Mouse (Mus musculus): ENCODE measurements around the gene Rad51b. TPM values are rescaled to one million over a fixed set of nuclear protein-coding genes. Genes with fewer than 3 reads are reported as not detected.
"Not testable (repeated sequence)": the region's sequence is repeated elsewhere in the genome, so short reads cannot be mapped to it uniquely, and the experiment has no call there.

The Rad51b gene
- polyA plus RNA-seq, 1 experiment from 2014 or later, result 4.3 TPM

GRCm38 (mm10) chr12:79297884-79298636 lies 978 bp downstream of the Rad51b start:
- peak overlapping the region; percentile 79 for H3K4me3 ChIP-seq (replicated peaks)
- H3K27ac ChIP-seq (replicated peaks), result peak overlapping the region; percentile 83
- ATAC-seq (ENCODE audit: insufficient read depth), result no peak
- 5% methylated on average over 15 of the region's 15 CpGs for WGBS (ENCODE audit: insufficient replicate concordance)
- no peaks in the 10 kb centered on the region for H3K9me3 ChIP-seq (replicated peaks)
- peak overlapping the region; percentile 73 for H3K9ac ChIP-seq
- peak overlapping the region; percentile 88 for H3K4me2 ChIP-seq
- no peaks in the 10 kb centered on the region for H3K27me3 ChIP-seq
- H3K36me3 ChIP-seq (replicated peaks), result peaks cover 6% of the 10 kb centered on the region; the same call in 1 of the 2 replicates
- peaks cover 33% of the 10 kb centered on the region for H3K4me1 ChIP-seq (replicated peaks)

GRCm38 (mm10) chr12:79301802-79302201 lies 4.7 kb downstream of the Rad51b start:
- 73% methylated on average over 9 of the region's 9 CpGs for WGBS (ENCODE audit: insufficient replicate concordance)
- Histone ChIP-seq H3K36me3 (replicated peaks) (peaks cover 6% of the 10 kb centered on the region; the same call in 1 of the 2 replicates), H3K4me2 (no peak overlapping the region), H3K4me1 (replicated peaks) (peaks cover 10% of the 10 kb centered on the region), H3K9ac (no peak overlapping the region), H3K27ac (replicated peaks) (no peak overlapping the region), H3K9me3 (replicated peaks) (no peaks in the 10 kb centered on the region), H3K4me3 (replicated peaks) (no peak overlapping the region), H3K27me3 (no peaks in the 10 kb centered on the region)
- no peak for ATAC-seq (ENCODE audit: insufficient read depth)

- Histone ChIP-seq H3K4me2 (no peak overlapping the region), H3K4me3 (replicated peaks) (no peak overlapping the region), H3K27me3 (no peaks in the 10 kb centered on the region), H3K9ac (no peak overlapping the region), H3K36me3 (replicated peaks) (peaks cover 6% of the 10 kb centered on the region; the same call in 1 of the 2 replicates), H3K4me1 (replicated peaks) (no peaks in the 10 kb centered on the region), H3K27ac (replicated peaks) (no peak overlapping the region), H3K9me3 (replicated peaks) (no peaks in the 10 kb centered on the region)
- no peak for ATAC-seq (ENCODE audit: insufficient read depth)
- WGBS (ENCODE audit: insufficient replicate concordance), result 56% methylated on average over 1 of the region's 1 CpGs
These were observed 8.0 kb downstream of the Rad51b start for GRCm38 (mm10) chr12:79305131-79305530.

GRCm38 (mm10) chr12:79306013-79306412 lies 8.9 kb downstream of the Rad51b start:
- H3K9me3 ChIP-seq (replicated peaks), result no peaks in the 10 kb centered on the region
- H3K9ac ChIP-seq, result no peak overlapping the region
- no peaks in the 10 kb centered on the region for H3K27me3 ChIP-seq
- no peak overlapping the region for H3K4me2 ChIP-seq
- no peak overlapping the region for H3K27ac ChIP-seq (replicated peaks)
- 75% methylated on average over 4 of the region's 4 CpGs for WGBS (ENCODE audit: insufficient replicate concordance)
- no peak for ATAC-seq (ENCODE audit: insufficient read depth)
- no peaks in the 10 kb centered on the region for H3K4me1 ChIP-seq (replicated peaks)
- peaks cover 6% of the 10 kb centered on the region; the same call in 1 of the 2 replicates for H3K36me3 ChIP-seq (replicated peaks)
- no peak overlapping the region for H3K4me3 ChIP-seq (replicated peaks)

- Histone ChIP-seq H3K9me3 (replicated peaks) (no peaks in the 10 kb centered on the region), H3K4me1 (replicated peaks) (0 out of 2 replicates have a peak, but pooled peaks cover 3% of the 10 kb centered on the region), H3K36me3 (replicated peaks) (peaks cover 4% of the 10 kb centered on the region; the same call in 1 of the 2 replicates), H3K27ac (replicated peaks) (no peak overlapping the region), H3K4me3 (replicated peaks) (no peak overlapping the region), H3K27me3 (no peaks in the 10 kb centered on the region), H3K9ac (no peak overlapping the region), H3K4me2 (no peak overlapping the region)
- WGBS (ENCODE audit: insufficient replicate concordance), result 71% methylated on average over 4 of the region's 4 CpGs
- no peak; the same call in 1 of the 2 replicates for ATAC-seq (ENCODE audit: insufficient read depth)
These were observed 16.6 kb downstream of the Rad51b start for GRCm38 (mm10) chr12:79313721-79314120.

GRCm38 (mm10) chr12:79317339-79317738 lies 20.3 kb downstream of the Rad51b start:
- 80% methylated on average over 5 of the region's 5 CpGs for WGBS (ENCODE audit: insufficient replicate concordance)
- no peak overlapping the region for H3K9ac ChIP-seq

GRCm38 (mm10) chr12:79320895-79321294 lies 23.8 kb downstream of the Rad51b start:
- Histone ChIP-seq H3K4me1 (replicated peaks) (0 out of 2 replicates have a peak, but pooled peaks cover 3% of the 10 kb centered on the region), H3K9ac (no peak overlapping the region), H3K27me3 (no peaks in the 10 kb centered on the region), H3K36me3 (replicated peaks) (no peaks in the 10 kb centered on the region), H3K4me2 (no peak overlapping the region), H3K9me3 (replicated peaks) (no peaks in the 10 kb centered on the region), H3K4me3 (replicated peaks) (no peak overlapping the region), H3K27ac (replicated peaks) (no peak overlapping the region)
- no peak for ATAC-seq (ENCODE audit: insufficient read depth)
- WGBS (ENCODE audit: insufficient replicate concordance), result 41% methylated on average over 5 of the region's 5 CpGs

More at GRCm38 (mm10) chr12:79317339-79317738, 20.3 kb downstream of the Rad51b start:
- H3K4me2 ChIP-seq, result no peak overlapping the region
- no peak overlapping the region for H3K4me3 ChIP-seq (replicated peaks)
- H3K36me3 ChIP-seq (replicated peaks), result peaks cover 4% of the 10 kb centered on the region; the same call in 1 of the 2 replicates
- H3K27ac ChIP-seq (replicated peaks), result no peak overlapping the region
- H3K27me3 ChIP-seq, result no peaks in the 10 kb centered on the region
- ATAC-seq (ENCODE audit: insufficient read depth), result no peak
- no peaks in the 10 kb centered on the region for H3K9me3 ChIP-seq (replicated peaks)
- H3K4me1 ChIP-seq (replicated peaks), result 0 out of 2 replicates have a peak, but pooled peaks cover 3% of the 10 kb centered on the region

- not testable (repeated sequence) for H3K9me3 ChIP-seq (replicated peaks); H3K36me3 ChIP-seq (replicated peaks); ATAC-seq (ENCODE audit: insufficient read depth); H3K27ac ChIP-seq (replicated peaks); H3K4me2 ChIP-seq; H3K4me1 ChIP-seq (replicated peaks); H3K27me3 ChIP-seq; H3K9ac ChIP-seq; H3K4me3 ChIP-seq (replicated peaks)
- WGBS (ENCODE audit: insufficient replicate concordance), result 49% methylated on average over 2 of the region's 2 CpGs
These were observed 25.5 kb downstream of the Rad51b start for GRCm38 (mm10) chr12:79322539-79322938.

- no peak for ATAC-seq (ENCODE audit: insufficient read depth)
- 62% methylated on average over 2 of the region's 2 CpGs for WGBS (ENCODE audit: insufficient replicate concordance)
These were observed 29.2 kb downstream of the Rad51b start for GRCm38 (mm10) chr12:79326236-79326635.

GRCm38 (mm10) chr12:79326745-79327144 lies 29.7 kb downstream of the Rad51b start:
- H3K9ac ChIP-seq, result no peak overlapping the region
- no peaks in the 10 kb centered on the region for H3K9me3 ChIP-seq (replicated peaks)
- 71% methylated on average over 2 of the region's 2 CpGs for WGBS (ENCODE audit: insufficient replicate concordance)
- H3K4me1 ChIP-seq (replicated peaks), result no peaks in the 10 kb centered on the region
- no peak for ATAC-seq (ENCODE audit: insufficient read depth)
- H3K36me3 ChIP-seq (replicated peaks), result 0 out of 2 replicates have a peak, but pooled peaks cover 5% of the 10 kb centered on the region
- no peak overlapping the region for H3K4me3 ChIP-seq (replicated peaks)
- no peak overlapping the region for H3K27ac ChIP-seq (replicated peaks)
- H3K27me3 ChIP-seq, result no peaks in the 10 kb centered on the region
- no peak overlapping the region for H3K4me2 ChIP-seq

More at GRCm38 (mm10) chr12:79326236-79326635, 29.2 kb downstream of the Rad51b start:
- no peaks in the 10 kb centered on the region for H3K27me3 ChIP-seq
- no peaks in the 10 kb centered on the region for H3K9me3 ChIP-seq (replicated peaks)
- 0 out of 2 replicates have a peak, but pooled peaks cover 5% of the 10 kb centered on the region for H3K36me3 ChIP-seq (replicated peaks)
- H3K4me3 ChIP-seq (replicated peaks), result no peak overlapping the region
- H3K27ac ChIP-seq (replicated peaks), result no peak overlapping the region
- H3K4me1 ChIP-seq (replicated peaks), result no peaks in the 10 kb centered on the region
- H3K4me2 ChIP-seq, result no peak overlapping the region
- no peak overlapping the region for H3K9ac ChIP-seq

GRCm38 (mm10) chr12:79327868-79328267 lies 30.8 kb downstream of the Rad51b start:
- Histone ChIP-seq H3K36me3 (replicated peaks) (0 out of 2 replicates have a peak, but pooled peaks cover 5% of the 10 kb centered on the region), H3K4me2 (no peak overlapping the region), H3K4me3 (replicated peaks) (no peak overlapping the region), H3K9me3 (replicated peaks) (no peaks in the 10 kb centered on the region), H3K27me3 (no peaks in the 10 kb centered on the region), H3K27ac (replicated peaks) (no peak overlapping the region), H3K9ac (no peak overlapping the region), H3K4me1 (replicated peaks) (peaks cover 3% of the 10 kb centered on the region; the same call in 1 of the 2 replicates)
- ATAC-seq (ENCODE audit: insufficient read depth), result no peak
- 85% methylated on average over 2 of the region's 2 CpGs for whole genome bisulfite sequencing (ENCODE audit: insufficient replicate concordance)
